Mouse (Mus musculus): ENCODE results near the gene Mtln. TPM values are rescaled to one million over a fixed set of nuclear protein-coding genes. Genes with fewer than 3 reads are reported as not detected.

The Mtln gene
- 145 TPM for polyA plus RNA-seq (2014; fragmentation: Illumina TruSeq; extraction: RNeasy Lipid Tissue Mini Kit (QIAGEN cat#74804); ENCODE audit: low read depth, low replicate concordance)

GRCm38 (mm10) chr2:127791919-127792603 is at the start of gene Mtln:
Mtln (minus strand) TSS chr2:127792488.

DNA sequence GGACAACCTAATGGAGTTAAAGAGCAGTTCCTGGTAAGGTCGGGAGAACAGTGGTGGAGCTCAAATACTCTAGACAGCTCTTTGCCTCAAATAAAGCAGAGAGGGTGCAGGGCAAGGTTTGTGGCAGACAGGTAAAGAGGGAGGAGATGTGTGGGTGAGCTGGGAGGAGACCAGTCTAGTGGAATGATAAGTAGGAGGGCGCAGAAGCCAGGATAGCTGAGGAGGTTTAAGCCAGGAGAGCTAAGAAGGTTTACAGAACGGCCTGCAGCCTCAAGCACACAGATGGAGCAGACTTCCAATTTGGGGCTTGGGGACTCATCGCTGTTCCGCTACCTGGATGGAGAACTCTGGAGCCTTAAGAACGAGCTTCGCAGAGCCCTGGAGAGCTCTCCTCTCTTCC is 46.3 kb upstream of the Mtln start, which contains the start of gene Acoxl:
Acoxl (plus strand) TSS at position 301 of the 400 bp plus-strand sequence.

DNA sequence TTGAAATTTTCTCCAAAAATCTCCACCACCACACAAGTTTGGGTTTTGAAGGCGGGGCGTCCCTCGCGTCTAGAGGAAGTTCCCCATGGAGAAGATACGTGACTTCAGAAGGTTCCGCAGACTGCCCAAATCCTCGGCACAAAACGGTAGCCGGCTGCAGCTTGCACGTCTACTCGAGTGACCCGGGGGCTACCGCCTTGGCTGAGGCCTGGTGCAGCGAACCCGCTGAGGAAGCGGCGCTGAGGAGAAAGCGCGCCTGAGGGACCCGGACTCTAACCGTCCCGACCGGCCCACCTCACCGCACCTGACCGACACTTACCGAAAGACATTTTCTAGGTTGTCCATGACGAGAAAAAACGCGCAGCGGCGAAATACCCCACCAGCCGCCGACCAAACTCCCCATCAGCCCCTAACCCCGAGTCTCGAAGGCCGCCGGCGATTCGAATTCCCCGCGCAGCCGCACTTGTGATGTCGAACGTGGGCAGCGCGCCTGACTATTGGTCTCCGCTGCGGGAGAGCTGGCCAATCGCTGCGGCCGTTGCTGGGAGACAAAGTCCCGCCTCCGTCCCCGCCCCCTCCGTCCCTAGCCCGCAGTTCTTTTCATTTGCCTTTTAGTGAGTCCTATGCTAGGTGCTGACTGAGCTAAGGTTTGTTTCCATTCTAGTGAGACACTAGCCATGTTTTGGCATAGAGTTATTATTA is 39.3 kb upstream of the Mtln start, which contains the start of gene Bub1:
Bub1 (minus strand) TSS at position 465 of the 702 bp plus-strand sequence.

GRCm38 (mm10) chr2:127788440-127789116 is 3.7 kb downstream of the Mtln start, which contains the start of gene Nphp1:
Nphp1 (minus strand) TSS chr2:127788897.

Other genes starting within 250 kb of the Mtln start
- 3.3 TPM for gene Zfp661, start 205.4 kb downstream of the Mtln start, polyA plus RNA-seq (2014; fragmentation: Illumina TruSeq; extraction: RNeasy Lipid Tissue Mini Kit (QIAGEN cat#74804); ENCODE audit: low read depth, low replicate concordance)
- gene Mrps5, start 205.3 kb downstream of the Mtln start, polyA plus RNA-seq (2014; fragmentation: Illumina TruSeq; extraction: RNeasy Lipid Tissue Mini Kit (QIAGEN cat#74804); ENCODE audit: low read depth, low replicate concordance), result 20.9 TPM
- 19.0 TPM for gene Mal, start 135.8 kb downstream of the Mtln start, polyA plus RNA-seq (2014; fragmentation: Illumina TruSeq; extraction: RNeasy Lipid Tissue Mini Kit (QIAGEN cat#74804); ENCODE audit: low read depth, low replicate concordance)
- not detected for gene Mall, start 62.6 kb downstream of the Mtln start, polyA plus RNA-seq (2014; fragmentation: Illumina TruSeq; extraction: RNeasy Lipid Tissue Mini Kit (QIAGEN cat#74804); ENCODE audit: low read depth, low replicate concordance)
- 15.6 TPM for gene Nphp1, start 3.6 kb downstream of the Mtln start, polyA plus RNA-seq (2014; fragmentation: Illumina TruSeq; extraction: RNeasy Lipid Tissue Mini Kit (QIAGEN cat#74804); ENCODE audit: low read depth, low replicate concordance)
- 5.4 TPM for gene Bub1, start 39.4 kb upstream of the Mtln start, polyA plus RNA-seq (2014; fragmentation: Illumina TruSeq; extraction: RNeasy Lipid Tissue Mini Kit (QIAGEN cat#74804); ENCODE audit: low read depth, low replicate concordance)
- gene Acoxl, start 46.4 kb upstream of the Mtln start, polyA plus RNA-seq (2014; fragmentation: Illumina TruSeq; extraction: RNeasy Lipid Tissue Mini Kit (QIAGEN cat#74804); ENCODE audit: low read depth, low replicate concordance), result not detected

All from adrenal gland, adult 10 weeks (tissue).